Mouse (Mus musculus): ENCODE results near the gene Dohh. TPM values are rescaled to one million over a fixed set of nuclear protein-coding genes. Genes with fewer than 3 reads are reported as not detected.

The Dohh gene
- total RNA-seq, 2 experiments from 2014 or later: 80.0 to 103 TPM

- peak; percentile 100 for DNase-seq (ENCODE audit: low spot score in 2 of 2)
- intact Hi-C loops (cut with DNase I): no loop called here
Measured at GRCm38 (mm10) chr10:81378553-81379182, 5.6 kb upstream of the Dohh start.

- intact Hi-C loops (cut with DNase I): no loop called here
- DNase-seq (ENCODE audit: low spot score in 2 of 2): no peak
Measured at GRCm38 (mm10) chr10:81379183-81379553, 5.1 kb upstream of the Dohh start.

GRCm38 (mm10) chr10:81379809-81380378, 4.3 kb upstream of the Dohh start:
- intact Hi-C loops (cut with DNase I): no loop called here
- no peak for DNase-seq (ENCODE audit: low spot score in 2 of 2)

- intact Hi-C loops (cut with DNase I): no loop called here
- DNase-seq (ENCODE audit: low spot score in 2 of 2): no peak
Measured at GRCm38 (mm10) chr10:81382039-81382438, 2.2 kb upstream of the Dohh start.

GRCm38 (mm10) chr10:81384605-81384982, 366 bp downstream of the Dohh start:
- intact Hi-C loops (cut with DNase I): no loop called here
- no peak for DNase-seq (ENCODE audit: low spot score in 2 of 2)

GRCm38 (mm10) chr10:81385603-81386306, 1.5 kb downstream of the Dohh start:
- intact Hi-C loops (cut with DNase I): no loop called here
- DNase-seq (ENCODE audit: low spot score in 2 of 2): no peak

- DNase-seq (ENCODE audit: low spot score in 2 of 2): no peak
- intact Hi-C loops (cut with DNase I): no loop called here
Measured at GRCm38 (mm10) chr10:81387716-81388115, 3.5 kb downstream of the Dohh start.

- DNase-seq (ENCODE audit: low spot score in 2 of 2): no peak
- intact Hi-C loops (cut with DNase I): no loop called here
Measured at GRCm38 (mm10) chr10:81388505-81389055, 4.4 kb downstream of the Dohh start, which contains the start of gene Gm48552. Gene Gm48552 (plus strand): TSS chr10:81389005.

GRCm38 (mm10) chr10:81389373-81389772, 5.1 kb downstream of the Dohh start:
- no peak for DNase-seq (ENCODE audit: low spot score in 2 of 2)
- intact Hi-C loops (cut with DNase I): no loop called here

GRCm38 (mm10) chr10:81389801-81390677, 5.8 kb downstream of the Dohh start:
- intact Hi-C loops (cut with DNase I): loop anchor here (2.0 kb wide), 1 partner anchor 59 kb away; no protein-coding TSS in a partner anchor
- DNase-seq (ENCODE audit: low spot score in 2 of 2): peak; percentile 64 to 76

GRCm38 (mm10) chr10:81390678-81390965, 6.4 kb downstream of the Dohh start:
- no peak for DNase-seq (ENCODE audit: low spot score in 2 of 2)
- intact Hi-C loops (cut with DNase I): loop anchor here (2.0 kb wide), 1 partner anchor 58 kb away; no protein-coding TSS in a partner anchor

- intact Hi-C loops (cut with DNase I): no loop called here
- no peak for DNase-seq (ENCODE audit: low spot score in 2 of 2)
Measured at GRCm38 (mm10) chr10:81392270-81392669, 8.0 kb downstream of the Dohh start.

GRCm38 (mm10) chr10:81392781-81393185, 8.6 kb downstream of the Dohh start, which contains the start of gene Smim24:
Gene Smim24 (plus strand): TSS chr10:81393051.
- DNase-seq (ENCODE audit: low spot score in 2 of 2): no peak
- intact Hi-C loops (cut with DNase I): no loop called here

GRCm38 (mm10) chr10:81393456-81394063, 9.3 kb downstream of the Dohh start:
- intact Hi-C loops (cut with DNase I): no loop called here
- DNase-seq (ENCODE audit: low spot score in 2 of 2): no peak

- intact Hi-C loops (cut with DNase I): no loop called here
- DNase-seq (ENCODE audit: low spot score in 2 of 2): no peak
Measured at GRCm38 (mm10) chr10:81395127-81395526, 10.9 kb downstream of the Dohh start.

GRCm38 (mm10) chr10:81395865-81396264, 11.6 kb downstream of the Dohh start:
- no peak for DNase-seq (ENCODE audit: low spot score in 2 of 2)
- intact Hi-C loops (cut with DNase I): no loop called here

GRCm38 (mm10) chr10:81396749-81397148, 12.5 kb downstream of the Dohh start:
- no peak for DNase-seq (ENCODE audit: low spot score in 2 of 2)
- intact Hi-C loops (cut with DNase I): no loop called here

- no peak for DNase-seq (ENCODE audit: low spot score in 2 of 2)
- intact Hi-C loops (cut with DNase I): no loop called here
Measured at GRCm38 (mm10) chr10:81399296-81399695, 15.1 kb downstream of the Dohh start.

- DNase-seq (ENCODE audit: low spot score in 2 of 2): no peak
- intact Hi-C loops (cut with DNase I): no loop called here
Measured at GRCm38 (mm10) chr10:81399798-81400308, 15.6 kb downstream of the Dohh start.
